Mouse (Mus musculus) forebrain, embryonic 13.5 days (tissue): ENCODE results near the gene Ahdc1. TPM values are rescaled to one million over a fixed set of nuclear protein-coding genes. Genes with fewer than 3 reads are reported as not detected.

Experiments used
- ATAC-seq: fragments of 200-750 bp; cut with Nextera tagmentation; 2 replicates; pipeline ENCODE4 v1.8.0; 2017
- H3K27ac ChIP-seq: fragments of 300-500 bp; sonication (generic); 2 replicates; pipeline ENCODE4 v1.5.1; 2015; ENCODE audit warnings: inconsistent platforms, mild to moderate bottlenecking, moderate library complexity
- H3K27me3 ChIP-seq: fragments of 300-500 bp; sonication (generic); 2 replicates; pipeline ENCODE4 v1.6.1; 2015; ENCODE audit warnings: mild to moderate bottlenecking, inconsistent platforms
- H3K36me3 ChIP-seq: fragments of 300-500 bp; sonication (generic); 2 replicates; pipeline ENCODE4 v1.6.1; 2015; ENCODE audit warnings: mild to moderate bottlenecking, inconsistent platforms; ENCODE audit not compliant: poor library complexity, severe bottlenecking
- H3K4me1 ChIP-seq: fragments of 300-500 bp; sonication (generic); 2 replicates; pipeline ENCODE4 v1.6.1; 2015; ENCODE audit warnings: inconsistent platforms
- H3K4me2 ChIP-seq: fragments of 300-500 bp; sonication (generic); 2 replicates; pipeline ENCODE4 v1.6.1; 2015; ENCODE audit warnings: inconsistent platforms, mild to moderate bottlenecking, moderate library complexity
- H3K4me3 ChIP-seq: fragments of 300-500 bp; sonication (generic); 2 replicates; pipeline ENCODE4 v1.5.1; 2015; ENCODE audit warnings: mild to moderate bottlenecking, inconsistent platforms
- H3K9ac ChIP-seq: fragments of 300-500 bp; sonication (generic); 2 replicates; pipeline ENCODE4 v1.6.1; 2015; ENCODE audit warnings: mild to moderate bottlenecking, inconsistent platforms
- H3K9me3 ChIP-seq: fragments of 300-500 bp; sonication (generic); replicated peaks from 2 replicates; pipeline ENCODE4 v1.6.1; 2016; ENCODE audit warnings: inconsistent platforms
- WGBS: fragments of 180-500 bp; shearing (Covaris S2); methylation state at CpG from one replicate; pipeline ENCODE4 v1.1.7; 2015; 5-methylcytosine and 5-hydroxymethylcytosine counted together
- polyA plus RNA-seq: library from polyadenylated mRNA; unstranded; fragments of >200 nt; fragmentation: Nextera tagmentation; extraction: Ambion mirVana; gene quantifications from 2 replicates; pipeline ENCODE4 v1.2.1, GENCODE M21; 2015

The Ahdc1 gene
- polyA plus RNA-seq, 1 experiment from 2014 or later = 7.3 TPM

GRCm38 (mm10) chr4:133014088-133014487, 3.0 kb downstream of the Ahdc1 start:
- peak overlapping the region; percentile 99 for H3K9ac ChIP-seq
- H3K27ac ChIP-seq = peak overlapping the region; percentile 97
- no peaks in the 10 kb centered on the region for H3K36me3 ChIP-seq
- peak overlapping the region; percentile 94 for H3K4me2 ChIP-seq
- no peaks in the 10 kb centered on the region for H3K9me3 ChIP-seq
- ATAC-seq = no peak
- H3K4me1 ChIP-seq = peaks cover 72% of the 10 kb centered on the region
- peaks cover 20% of the 10 kb centered on the region for H3K27me3 ChIP-seq
- WGBS = 32% methylated on average over 5 of the region's 5 CpGs
- peak overlapping the region; percentile 88 for H3K4me3 ChIP-seq

- peak overlapping the region; percentile 88 for H3K4me3 ChIP-seq
- WGBS = 29% methylated on average over 10 of the region's 10 CpGs
- H3K27me3 ChIP-seq = peaks cover 11% of the 10 kb centered on the region
- no peaks in the 10 kb centered on the region for H3K36me3 ChIP-seq
- peaks cover 81% of the 10 kb centered on the region for H3K4me1 ChIP-seq
- H3K9ac ChIP-seq = peak overlapping the region; percentile 99; the same call in 1 of the 2 replicates
- peak overlapping the region; percentile 94 for H3K4me2 ChIP-seq
- H3K27ac ChIP-seq = peak overlapping the region; percentile 45
- H3K9me3 ChIP-seq = no peaks in the 10 kb centered on the region
- no peak for ATAC-seq
These were observed 4.0 kb downstream of the Ahdc1 start for GRCm38 (mm10) chr4:133014896-133015709.

- 30% methylated on average over 9 of the region's 9 CpGs for WGBS
- Histone ChIP-seq H3K36me3 (no peaks in the 10 kb centered on the region), H3K4me2 (peak overlapping the region; percentile 94), H3K27me3 (peaks cover 2% of the 10 kb centered on the region), H3K27ac (peak overlapping the region; percentile 45), H3K4me3 (no peak overlapping the region), H3K4me1 (peaks cover 82% of the 10 kb centered on the region), H3K9ac (peak overlapping the region; percentile 26), H3K9me3 (no peaks in the 10 kb centered on the region)
- no peak for ATAC-seq
These were observed 4.9 kb downstream of the Ahdc1 start for GRCm38 (mm10) chr4:133015710-133016651.

- no peak for ATAC-seq
- Histone ChIP-seq H3K27ac (peak overlapping the region; percentile 33), H3K4me3 (no peak overlapping the region), H3K36me3 (no peaks in the 10 kb centered on the region), H3K4me2 (peak overlapping the region; percentile 32), H3K4me1 (peaks cover 88% of the 10 kb centered on the region), H3K9ac (peak overlapping the region; percentile 26), H3K9me3 (no peaks in the 10 kb centered on the region), H3K27me3 (no peaks in the 10 kb centered on the region)
- 46% methylated on average over 4 of the region's 4 CpGs for WGBS
These were observed 5.8 kb downstream of the Ahdc1 start for GRCm38 (mm10) chr4:133016677-133017415.

GRCm38 (mm10) chr4:133017597-133018262, 6.7 kb downstream of the Ahdc1 start:
- Histone ChIP-seq H3K4me2 (peak overlapping the region; percentile 32; the same call in 1 of the 2 replicates), H3K36me3 (no peaks in the 10 kb centered on the region), H3K4me1 (peaks cover 95% of the 10 kb centered on the region), H3K4me3 (no peak overlapping the region), H3K27me3 (no peaks in the 10 kb centered on the region), H3K9me3 (no peaks in the 10 kb centered on the region), H3K9ac (0 out of 2 replicates have a peak overlapping the region, but pooled peaks have one; percentile 16), H3K27ac (no peak overlapping the region)
- 56% methylated on average over 6 of the region's 6 CpGs for WGBS
- no peak for ATAC-seq

- ATAC-seq = no peak
- H3K27ac ChIP-seq = no peak overlapping the region
- H3K9me3 ChIP-seq = no peaks in the 10 kb centered on the region
- WGBS = 70% methylated on average over 3 of the region's 3 CpGs
- H3K9ac ChIP-seq = 0 out of 2 replicates have a peak overlapping the region, but pooled peaks have one; percentile 16
- H3K27me3 ChIP-seq = no peaks in the 10 kb centered on the region
- H3K36me3 ChIP-seq = no peaks in the 10 kb centered on the region
- no peak overlapping the region for H3K4me3 ChIP-seq
- H3K4me2 ChIP-seq = no peak overlapping the region
- peaks cover 95% of the 10 kb centered on the region for H3K4me1 ChIP-seq
These were observed 7.3 kb downstream of the Ahdc1 start for GRCm38 (mm10) chr4:133018263-133018798.

GRCm38 (mm10) chr4:133020721-133021120, 9.7 kb downstream of the Ahdc1 start:
- no peak for ATAC-seq
- H3K4me2 ChIP-seq = peak overlapping the region; percentile 55; the same call in 1 of the 2 replicates
- H3K36me3 ChIP-seq = no peaks in the 10 kb centered on the region
- 12% methylated on average over 5 of the region's 6 CpGs for WGBS
- H3K4me3 ChIP-seq = no peak overlapping the region
- peaks cover 95% of the 10 kb centered on the region for H3K4me1 ChIP-seq
- H3K27ac ChIP-seq = peak overlapping the region; percentile 87
- H3K9me3 ChIP-seq = no peaks in the 10 kb centered on the region
- H3K9ac ChIP-seq = peak overlapping the region; percentile 53; the same call in 1 of the 2 replicates
- H3K27me3 ChIP-seq = no peaks in the 10 kb centered on the region

GRCm38 (mm10) chr4:133021181-133021671, 10.2 kb downstream of the Ahdc1 start:
- peak overlapping the region; percentile 55 for H3K4me2 ChIP-seq
- no peaks in the 10 kb centered on the region for H3K36me3 ChIP-seq
- H3K4me3 ChIP-seq = peak overlapping the region; percentile 21; the same call in 1 of the 2 replicates
- H3K27me3 ChIP-seq = no peaks in the 10 kb centered on the region
- H3K4me1 ChIP-seq = peaks cover 95% of the 10 kb centered on the region
- H3K27ac ChIP-seq = peak overlapping the region; percentile 87
- 2% methylated on average over 9 of the region's 9 CpGs for WGBS
- ATAC-seq = 0 out of 2 replicates have a peak, but pooled peaks have one; percentile 19
- H3K9me3 ChIP-seq = no peaks in the 10 kb centered on the region
- peak overlapping the region; percentile 53; the same call in 1 of the 2 replicates for H3K9ac ChIP-seq

- no peaks in the 10 kb centered on the region for H3K27me3 ChIP-seq
- peak overlapping the region; percentile 87 for H3K27ac ChIP-seq
- H3K4me3 ChIP-seq = peak overlapping the region; percentile 21
- no peaks in the 10 kb centered on the region for H3K36me3 ChIP-seq
- WGBS = 2% methylated on average over 14 of the region's 14 CpGs
- peak overlapping the region; percentile 35 for H3K9ac ChIP-seq
- H3K9me3 ChIP-seq = no peaks in the 10 kb centered on the region
- H3K4me1 ChIP-seq = peaks cover 95% of the 10 kb centered on the region
- peak; percentile 11 for ATAC-seq
- H3K4me2 ChIP-seq = peak overlapping the region; percentile 55
These were observed 11.2 kb downstream of the Ahdc1 start for GRCm38 (mm10) chr4:133022217-133022616.

GRCm38 (mm10) chr4:133022954-133023635, 12.0 kb downstream of the Ahdc1 start:
- Histone ChIP-seq H3K36me3 (peaks cover 3% of the 10 kb centered on the region; the same call in 1 of the 2 replicates), H3K4me3 (peak overlapping the region; percentile 17; the same call in 1 of the 2 replicates), H3K27ac (peak overlapping the region; percentile 87), H3K27me3 (no peaks in the 10 kb centered on the region), H3K4me2 (peak overlapping the region; percentile 55), H3K9me3 (no peaks in the 10 kb centered on the region), H3K4me1 (peaks cover 93% of the 10 kb centered on the region), H3K9ac (peak overlapping the region; percentile 35; the same call in 1 of the 2 replicates)
- ATAC-seq = peak; percentile 68
- WGBS = 13% methylated on average over 14 of the region's 14 CpGs
